Mouse (Mus musculus) cerebellum, adult 11 months (tissue): ENCODE results near the gene Prrxl1.
A peak's percentile ranks its signal among the peaks of the same experiment; 100 is the strongest.

Experiments used
- DNase-seq: peaks from one replicate; pipeline ENCODE4 v3.0.0; 2022

Prrxl1 gene

DNA sequence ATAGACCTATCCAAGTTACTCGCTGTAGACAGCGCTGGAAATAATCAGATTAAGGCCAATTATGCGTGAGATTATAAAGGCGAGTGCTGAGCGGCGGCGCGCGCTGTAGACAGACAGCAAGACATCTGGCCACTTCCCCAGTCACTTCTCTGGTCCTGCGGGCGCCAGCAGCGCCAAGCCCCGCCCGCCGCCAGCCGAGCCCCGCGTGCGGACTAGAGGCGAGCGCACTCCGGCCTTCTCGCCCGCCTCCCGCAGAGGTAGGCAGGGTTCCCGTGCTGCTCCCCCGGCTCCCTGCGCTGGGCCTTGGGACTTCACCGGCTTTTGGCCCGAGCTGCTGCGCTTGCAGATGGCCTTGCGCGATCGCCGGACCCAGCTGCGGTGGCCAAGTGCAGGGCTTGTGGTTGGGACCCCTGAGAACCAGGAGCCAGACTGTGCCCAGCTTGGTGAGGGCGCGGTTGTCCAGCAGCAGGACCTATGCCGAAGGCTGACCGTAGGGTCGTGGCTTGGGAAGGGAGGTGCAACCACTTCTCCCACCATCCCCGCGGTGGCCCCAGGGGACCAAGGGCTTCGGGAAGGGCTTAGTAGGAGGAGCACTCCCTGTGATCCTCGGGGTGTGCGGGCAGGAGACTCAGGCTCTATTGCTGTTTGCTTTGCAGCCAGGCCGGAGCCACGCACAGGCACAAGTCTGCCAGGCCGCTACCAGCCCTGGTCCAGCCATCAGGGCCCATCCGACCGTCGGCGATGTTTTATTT lies at the start of gene Prrxl1:
Gene Prrxl1 (plus strand): TSS at position 118 of the 752 bp plus-strand sequence.
- DNase-seq = no peak

DNA sequence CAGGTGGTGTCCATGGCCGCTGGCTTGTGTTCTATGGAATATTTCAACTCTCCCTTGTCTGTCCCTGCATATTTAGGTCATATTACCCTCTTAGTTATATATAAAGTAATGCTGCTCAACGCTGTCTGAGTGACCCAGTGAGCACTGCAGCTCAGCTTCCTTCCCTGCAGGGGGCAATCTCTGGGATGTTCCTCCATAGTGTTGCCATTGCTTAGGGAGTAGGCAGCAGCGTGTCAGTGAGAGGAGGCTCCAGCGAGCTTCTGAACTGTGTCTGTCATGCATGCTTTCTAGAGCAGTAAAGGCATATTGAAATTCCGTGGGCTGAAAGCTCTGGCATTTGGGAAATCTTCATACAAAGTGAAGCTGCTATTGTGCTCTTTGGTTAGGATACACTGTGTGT lies 47.4 kb upstream of the Prrxl1 start:
- DNase-seq = no peak

DNA sequence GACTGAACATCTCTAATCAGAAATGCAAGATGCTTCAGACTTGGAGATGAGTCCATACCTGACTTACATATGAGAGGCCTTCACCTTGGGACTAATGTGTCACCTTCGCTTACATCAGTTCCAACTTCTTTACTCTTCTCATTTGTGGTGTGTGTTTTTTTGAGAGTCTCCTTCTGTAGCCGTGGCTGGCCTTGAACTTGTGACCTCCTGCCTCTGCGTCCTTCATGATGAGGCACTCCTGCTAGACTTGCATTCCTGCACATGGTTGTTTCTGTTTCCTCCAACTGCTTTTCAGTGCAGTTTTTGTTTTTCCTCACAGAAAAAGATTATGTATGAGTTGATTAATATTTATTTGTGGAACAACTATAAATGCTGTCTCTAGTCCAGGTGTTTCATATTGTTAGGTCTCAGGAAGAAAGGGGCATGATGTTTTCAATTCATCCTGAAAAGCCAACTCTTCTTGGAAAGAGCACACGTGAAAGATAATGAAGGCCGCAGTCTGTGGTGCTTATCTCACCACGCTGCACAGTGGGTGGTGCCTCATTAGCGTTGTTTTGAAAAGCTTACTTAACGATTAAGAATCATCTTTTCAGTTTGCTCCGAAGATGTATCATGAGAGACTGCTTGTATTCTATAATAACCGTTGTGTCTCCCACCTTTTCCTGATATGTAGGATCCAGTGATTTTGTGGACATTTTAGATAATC lies 45.9 kb upstream of the Prrxl1 start:
- DNase-seq = no peak

DNA sequence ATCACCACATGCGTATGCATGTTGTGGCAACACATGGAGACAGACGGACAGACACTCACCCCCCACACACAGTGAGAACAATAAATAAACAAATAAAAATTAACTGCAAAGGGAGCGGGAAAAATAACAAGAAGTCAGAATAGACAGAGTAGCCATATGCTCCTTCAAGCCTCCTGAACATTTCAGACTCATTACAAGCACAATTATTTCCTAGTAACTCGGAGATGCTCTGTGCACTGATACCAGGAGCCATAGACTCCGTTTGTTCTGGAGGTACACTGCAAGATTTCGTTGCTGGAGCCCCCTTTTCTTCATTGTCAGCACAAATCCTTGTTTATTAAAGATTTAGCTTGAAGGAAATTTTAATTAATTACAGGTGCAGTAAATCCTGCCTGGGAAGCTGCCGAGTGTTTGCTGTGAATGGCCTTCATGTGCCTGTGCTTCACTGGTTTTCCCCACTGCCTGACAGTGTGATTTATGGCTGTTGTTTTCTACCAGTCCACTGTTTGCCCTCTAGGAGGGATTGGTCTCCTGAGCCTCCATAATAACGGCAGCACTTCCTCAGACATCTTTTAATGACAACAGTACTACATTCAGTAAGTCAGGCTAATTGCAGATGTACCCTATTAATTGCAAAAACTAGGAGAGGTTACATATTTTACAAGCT lies 44.2 kb upstream of the Prrxl1 start:
- DNase-seq = no peak

DNA sequence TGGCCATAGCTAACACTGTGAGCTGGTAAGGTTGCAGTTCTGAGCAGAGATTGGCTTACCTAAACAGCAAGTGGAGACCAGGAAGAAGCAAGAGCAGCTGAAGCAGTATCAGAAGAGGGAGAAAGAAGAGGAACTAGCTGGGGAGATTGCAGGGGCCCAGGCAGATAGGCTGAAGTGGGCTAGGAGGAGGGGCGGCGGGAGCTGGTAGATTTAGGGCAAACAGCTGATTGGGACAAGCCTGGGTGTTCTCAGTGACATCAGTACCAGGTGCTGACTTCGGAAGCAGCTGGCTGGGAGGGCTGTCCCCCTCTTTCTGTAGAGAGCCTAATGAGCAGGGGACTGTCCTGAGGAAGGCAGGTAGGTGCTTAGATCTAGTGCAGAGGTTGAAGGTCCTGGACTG lies 37.8 kb upstream of the Prrxl1 start:
- no peak for DNase-seq

DNA sequence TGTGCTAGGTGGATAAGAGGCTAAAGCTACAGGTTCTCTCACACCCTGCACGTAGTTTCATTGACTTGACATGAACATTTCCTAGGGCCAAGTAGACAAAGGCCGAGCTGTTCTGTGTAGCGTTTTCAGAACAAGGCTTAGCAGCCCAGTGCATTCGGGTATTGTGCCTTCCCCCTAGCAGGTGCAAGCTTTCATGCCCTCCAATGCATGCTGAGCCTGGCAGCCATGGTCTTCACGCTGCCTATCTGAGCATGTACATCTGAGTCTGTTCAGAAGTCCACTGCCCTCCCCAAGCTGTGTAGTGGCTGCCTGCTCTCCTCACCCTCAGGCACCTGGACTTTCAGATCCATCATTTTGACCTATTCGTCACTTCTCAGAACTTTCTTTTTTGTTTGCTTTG lies 35.5 kb upstream of the Prrxl1 start:
- DNase-seq = no peak

DNA sequence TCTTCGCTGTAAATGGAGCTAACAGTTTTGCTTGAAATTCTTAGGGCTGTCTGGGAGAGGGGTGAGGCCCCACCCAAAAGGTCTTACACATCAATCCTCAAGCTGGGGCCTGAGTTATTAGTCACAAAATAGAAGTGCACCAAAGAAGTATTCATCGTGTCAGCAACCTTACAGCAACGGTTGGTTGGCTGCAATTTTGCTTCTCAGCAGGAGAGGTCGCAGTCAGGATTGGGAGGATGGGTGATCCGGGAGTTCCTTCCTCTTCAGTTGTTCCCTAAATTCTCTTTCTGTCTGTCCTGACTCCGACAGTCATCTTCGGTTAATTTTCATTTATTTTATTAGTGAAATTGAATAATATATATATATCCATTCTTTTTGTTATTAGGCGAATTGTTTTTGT lies 26.7 kb upstream of the Prrxl1 start:
- DNase-seq = no peak

DNA sequence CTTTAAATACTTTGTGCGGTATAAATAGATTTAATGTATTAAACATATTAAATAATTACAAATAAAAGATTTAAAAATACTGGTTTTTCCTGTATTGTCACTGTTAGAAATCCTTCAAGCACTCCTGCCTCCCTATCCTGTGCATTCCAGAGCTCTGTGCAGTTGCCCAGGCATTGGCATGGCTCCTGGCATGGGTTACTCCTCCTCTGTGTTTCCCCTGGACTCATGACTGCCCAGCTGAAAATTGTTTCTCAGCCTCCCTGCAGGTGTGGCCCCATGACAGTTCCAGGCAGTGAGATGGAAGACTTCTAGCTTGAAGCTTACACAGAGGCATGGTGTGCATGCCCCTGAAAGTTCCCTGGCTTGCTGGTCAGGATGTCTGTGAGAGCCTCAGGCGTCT lies 20.8 kb upstream of the Prrxl1 start:
- DNase-seq = no peak

DNA sequence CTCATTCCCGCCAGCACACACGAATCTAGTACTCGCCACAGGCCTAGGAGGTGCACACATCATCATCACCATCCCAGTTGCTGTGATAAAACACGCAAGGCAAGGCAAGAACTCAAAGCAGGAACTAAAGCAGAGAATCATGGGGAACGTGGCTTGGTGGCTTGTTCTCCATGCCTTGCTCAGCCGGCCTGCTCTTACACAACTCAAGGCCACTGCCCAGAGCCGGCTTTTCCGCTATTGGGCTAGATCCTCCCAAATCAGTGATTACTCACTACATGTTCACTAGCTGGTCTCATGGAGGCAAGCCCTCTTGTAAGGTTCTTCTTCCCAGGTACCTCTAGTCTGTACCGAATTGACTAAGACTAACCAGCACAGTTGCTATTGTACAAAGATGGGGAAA lies 15.5 kb upstream of the Prrxl1 start:
- DNase-seq = no peak

DNA sequence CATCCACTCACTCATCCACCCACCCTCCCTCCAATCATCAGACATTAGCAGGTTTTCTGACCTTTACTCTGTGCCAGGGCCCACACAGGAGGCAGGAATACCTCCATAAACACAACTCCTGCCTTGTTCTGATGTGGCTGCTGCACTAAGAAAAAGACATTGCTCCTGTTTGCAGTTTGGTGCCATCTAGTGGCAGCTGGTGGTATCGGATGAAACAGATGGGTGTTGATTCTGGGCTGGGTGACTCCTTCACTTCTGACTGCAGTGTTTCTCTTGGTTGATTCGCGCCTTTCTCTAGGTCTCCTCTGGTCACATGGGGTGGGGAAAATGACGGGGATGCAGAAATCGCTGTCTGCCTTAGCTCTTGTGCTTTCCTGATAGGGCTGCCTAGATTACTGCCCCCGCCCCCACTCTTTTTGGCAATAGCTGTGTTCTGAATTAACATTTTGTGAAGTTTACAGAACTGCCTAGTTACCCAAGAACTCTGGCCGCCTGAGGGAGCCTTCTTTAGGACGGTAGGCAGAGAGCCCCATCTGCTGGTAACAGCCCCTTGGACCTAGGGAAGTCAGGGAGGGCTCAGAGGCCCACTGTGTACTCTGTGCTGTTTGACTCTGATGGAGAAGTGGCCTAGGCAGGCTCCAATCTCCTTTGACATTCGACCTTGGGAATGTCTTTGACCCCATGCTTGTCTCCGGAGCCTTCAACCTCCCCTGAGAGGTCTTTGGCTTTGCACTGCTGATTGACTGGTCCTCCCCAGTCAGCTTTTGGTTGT lies 12.0 kb upstream of the Prrxl1 start:
- DNase-seq = peak; percentile 38

DNA sequence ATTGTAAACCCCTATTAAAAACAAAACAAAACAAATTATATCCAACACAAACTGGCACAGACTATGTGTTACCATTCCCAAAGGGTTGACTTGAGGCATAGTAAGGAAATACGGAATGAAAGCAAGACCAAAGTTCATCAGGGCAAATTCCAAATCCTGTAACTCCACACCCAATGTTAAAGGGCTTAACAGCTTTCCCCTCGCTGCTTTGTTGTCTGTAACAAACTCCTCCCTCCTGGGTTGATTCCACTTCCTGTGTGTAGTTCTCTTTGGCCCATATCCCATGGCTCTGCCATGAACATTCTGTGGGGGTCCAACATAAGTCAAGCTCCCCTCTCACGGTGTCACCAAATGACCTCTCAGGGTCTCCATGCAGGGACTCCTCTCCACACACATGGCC lies 8.8 kb upstream of the Prrxl1 start:
- DNase-seq = no peak

DNA sequence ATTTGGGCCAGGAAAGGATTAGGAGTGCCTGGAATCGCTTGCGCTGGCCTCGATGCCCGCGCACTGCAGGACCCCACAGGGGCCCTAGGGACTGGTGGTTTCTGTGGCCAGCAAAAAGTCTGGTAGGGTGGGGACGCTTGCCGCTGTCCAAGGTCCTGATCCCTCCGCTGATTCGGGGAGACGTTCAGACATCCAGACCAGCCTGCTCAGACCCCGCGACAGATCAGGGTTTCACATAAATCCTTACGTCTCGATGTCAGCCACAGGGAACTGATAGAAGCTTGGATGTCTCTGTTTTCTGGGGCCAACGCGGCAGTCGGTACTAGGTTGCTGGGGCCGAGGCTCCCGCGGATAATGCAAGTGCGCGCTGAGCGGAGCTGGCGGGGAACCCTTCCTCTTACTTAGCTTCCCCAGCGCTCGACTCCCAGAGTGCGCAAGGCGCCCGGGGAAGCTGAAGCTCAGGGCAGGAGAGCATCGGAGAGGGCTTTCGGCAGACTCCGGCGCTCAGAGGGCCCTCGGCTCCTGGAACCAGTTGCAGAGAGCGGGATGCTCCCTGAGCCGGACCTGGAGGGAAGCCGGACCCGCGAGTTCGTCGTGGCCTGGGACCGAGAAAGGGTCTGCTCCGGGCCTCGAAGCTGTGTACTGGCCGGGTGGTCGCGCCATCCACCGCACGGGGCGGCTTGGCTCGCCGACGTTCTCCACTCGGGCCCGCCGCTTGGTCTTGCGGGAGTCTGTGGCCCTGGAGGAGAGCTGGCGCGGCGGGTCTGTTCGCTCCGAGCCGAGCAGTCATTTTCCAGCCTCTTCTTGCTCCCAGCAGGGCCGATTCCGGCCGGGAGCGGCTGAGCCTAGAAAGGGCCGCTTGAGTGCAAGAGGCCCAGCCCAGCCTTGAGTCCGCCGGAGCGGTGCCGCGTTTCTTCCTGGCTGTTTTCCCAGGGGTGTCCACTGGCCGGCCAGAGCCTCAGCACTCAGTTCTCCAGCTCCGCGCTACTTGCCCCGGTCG lies 1.7 kb upstream of the Prrxl1 start:
- no peak for DNase-seq

DNA sequence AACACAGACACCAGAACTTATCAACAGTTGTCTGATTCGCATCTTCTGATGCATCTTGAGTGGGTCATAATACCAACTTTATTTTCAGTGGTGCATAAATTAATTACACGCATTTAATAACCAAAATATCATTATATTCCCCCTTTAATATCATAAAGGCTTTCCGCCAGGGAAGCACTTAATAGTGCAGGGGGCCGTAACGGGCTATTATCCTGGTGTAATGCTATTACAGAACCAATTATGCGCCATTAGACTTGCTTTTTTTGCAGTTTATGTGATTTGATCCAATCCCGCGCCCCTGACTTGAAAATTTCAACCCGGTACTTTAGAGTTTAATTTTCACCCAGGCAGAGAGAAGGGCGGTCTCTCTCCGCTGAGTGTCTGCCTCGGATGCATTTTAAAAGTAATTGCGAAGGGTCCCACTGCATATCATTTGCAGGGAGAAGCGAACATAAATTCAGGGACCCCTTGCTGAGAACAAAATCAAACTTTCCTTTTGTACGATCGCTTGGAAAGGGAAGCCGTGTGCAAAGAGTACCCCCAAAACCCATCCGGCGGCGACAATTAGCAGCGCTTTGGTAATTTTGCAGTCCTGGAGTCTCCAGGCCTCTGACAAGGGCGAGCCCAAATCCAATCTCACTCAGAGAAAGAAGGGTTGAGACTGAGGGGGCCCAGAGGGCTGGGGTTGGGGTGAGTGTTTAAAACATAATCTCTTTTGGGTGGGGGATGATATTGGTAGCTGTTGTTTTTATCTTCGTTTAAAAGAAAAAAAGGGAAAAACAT lies 579 bp upstream of the Prrxl1 start:
- DNase-seq = no peak

DNA sequence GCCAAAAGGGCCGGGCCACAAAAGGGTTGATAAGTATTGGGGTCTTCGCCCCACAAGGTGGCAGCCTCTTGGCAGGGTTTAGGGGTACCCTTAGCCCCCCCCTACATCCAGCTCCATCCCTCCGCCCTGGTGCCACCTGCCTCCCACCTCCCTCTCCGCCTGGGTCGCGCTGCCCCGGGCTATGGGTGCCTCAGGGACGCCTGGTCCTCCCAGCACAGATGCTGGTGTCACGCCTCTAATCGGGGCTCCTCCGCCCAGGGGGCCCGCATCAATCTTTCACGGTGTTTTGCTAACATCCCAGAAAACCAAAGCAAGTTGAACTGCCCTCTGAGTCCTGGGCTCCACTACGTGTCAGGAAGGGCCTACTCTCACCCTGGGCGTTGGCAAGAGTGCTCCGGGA lies 903 bp downstream of the Prrxl1 start:
- no peak for DNase-seq

DNA sequence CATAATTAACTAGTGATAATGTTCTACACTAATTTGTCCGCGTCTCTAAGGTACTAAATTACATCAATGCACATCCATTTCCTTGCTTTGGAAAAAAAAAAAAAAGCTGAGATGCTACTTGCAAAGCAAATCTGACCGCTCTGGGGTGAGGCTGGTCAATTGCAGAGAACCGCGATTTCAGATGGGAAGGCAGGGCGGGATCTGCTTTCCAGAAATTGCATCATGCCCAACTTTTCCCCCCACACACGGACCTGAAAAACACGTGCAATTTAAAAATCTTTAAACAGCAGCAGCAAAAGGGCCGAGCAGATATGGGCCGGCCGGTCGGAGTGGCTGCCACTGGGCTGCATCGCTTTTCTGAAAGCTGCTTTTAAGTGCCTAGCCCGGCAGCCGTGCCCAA lies 6.3 kb downstream of the Prrxl1 start:
- DNase-seq = no peak

DNA sequence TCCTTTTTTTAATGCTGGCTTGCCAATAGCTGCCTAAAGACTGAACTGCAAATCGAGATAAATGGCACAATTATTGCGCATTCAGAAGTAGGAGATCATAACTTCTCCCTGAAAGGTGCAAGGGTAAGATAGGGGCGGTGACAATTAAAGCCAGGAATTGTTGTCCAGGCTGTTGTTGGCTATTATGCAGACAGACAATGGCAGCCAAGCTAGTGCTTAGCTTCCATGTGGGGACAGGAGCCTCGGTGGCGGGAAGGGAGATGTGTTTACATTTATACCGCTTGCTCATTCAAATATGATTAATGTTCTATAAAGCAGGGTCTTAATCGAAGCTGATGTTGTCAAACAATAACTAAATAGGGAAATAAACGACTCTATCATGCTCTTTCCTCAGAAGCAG lies 7.1 kb downstream of the Prrxl1 start:
- DNase-seq = no peak

DNA sequence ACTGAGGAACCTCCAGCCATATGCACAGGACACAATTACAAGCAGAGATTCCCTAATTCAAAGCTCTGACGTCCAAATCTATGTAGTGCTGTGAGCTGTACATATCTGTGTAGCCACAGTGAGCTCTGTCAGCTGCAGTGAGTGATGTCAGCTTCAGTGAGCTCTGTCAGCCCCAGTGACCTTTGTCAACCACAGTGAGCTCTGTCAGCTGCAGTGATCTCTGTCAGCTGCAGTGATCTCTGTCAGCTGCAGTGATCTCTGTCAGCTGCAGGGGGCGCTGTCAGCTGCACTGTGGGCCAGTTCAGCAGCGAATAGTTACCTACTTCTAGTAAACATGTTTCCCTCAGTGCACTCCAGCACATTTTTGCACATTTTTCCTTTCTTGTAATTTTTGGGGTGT lies 10.2 kb downstream of the Prrxl1 start:
- no peak for DNase-seq

DNA sequence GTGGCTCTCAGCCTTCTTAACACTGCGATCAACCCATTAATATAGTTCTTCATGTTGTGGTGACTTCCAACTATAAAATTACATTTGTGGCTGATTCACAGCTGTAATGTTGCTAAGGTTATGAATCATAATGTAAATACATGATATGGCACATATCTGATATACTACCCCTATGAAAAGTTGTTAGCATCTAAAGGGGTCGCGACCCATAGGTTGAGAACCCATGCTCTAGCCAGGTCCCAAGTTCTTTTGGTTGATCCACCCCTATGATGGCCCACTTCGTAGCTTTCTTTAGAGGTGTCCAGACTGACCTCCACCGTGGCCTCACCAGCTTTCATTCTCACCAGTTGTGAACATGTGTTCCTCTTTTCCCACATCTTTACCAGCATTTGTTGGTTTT lies 18.0 kb downstream of the Prrxl1 start:
- DNase-seq = no peak

DNA sequence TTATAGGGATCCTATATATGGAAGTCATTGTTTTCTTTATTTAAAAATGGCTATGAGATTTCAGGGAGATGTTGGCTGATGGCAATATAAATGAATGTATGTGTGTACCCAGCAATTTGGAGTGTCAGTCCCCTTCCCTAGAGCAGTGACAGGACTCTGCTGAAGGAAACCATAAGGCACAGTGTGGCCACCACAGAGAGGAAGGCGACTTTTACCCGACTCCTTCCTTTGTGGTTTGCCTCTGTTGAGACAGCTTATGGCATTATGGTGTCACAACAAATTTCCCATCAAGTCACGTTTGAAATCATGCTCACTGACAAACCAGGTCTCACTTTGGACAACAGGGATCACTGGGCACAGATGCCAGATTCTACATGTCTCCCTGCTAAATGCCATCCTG lies 25.0 kb downstream of the Prrxl1 start:
- DNase-seq = no peak

DNA sequence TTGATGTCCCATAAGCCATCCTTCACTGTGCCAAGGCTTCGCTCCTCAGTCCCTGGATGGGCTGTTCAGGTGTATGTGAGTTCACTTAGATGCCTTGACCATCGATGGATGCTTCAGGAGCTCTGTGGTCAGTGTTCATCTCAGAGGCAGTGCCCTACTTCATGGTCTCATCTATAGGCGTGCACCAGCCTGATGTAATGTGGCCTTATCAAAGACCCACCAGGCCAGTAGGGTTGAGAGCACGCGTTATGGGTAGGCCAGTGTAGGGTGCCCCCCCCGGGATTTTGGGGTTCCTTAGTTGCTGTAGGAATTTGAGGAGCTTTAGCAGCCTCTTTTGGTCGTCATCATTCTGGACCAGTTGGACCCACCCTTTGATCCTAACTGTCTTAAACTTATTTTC lies 25.6 kb downstream of the Prrxl1 start:
- no peak for DNase-seq

DNA sequence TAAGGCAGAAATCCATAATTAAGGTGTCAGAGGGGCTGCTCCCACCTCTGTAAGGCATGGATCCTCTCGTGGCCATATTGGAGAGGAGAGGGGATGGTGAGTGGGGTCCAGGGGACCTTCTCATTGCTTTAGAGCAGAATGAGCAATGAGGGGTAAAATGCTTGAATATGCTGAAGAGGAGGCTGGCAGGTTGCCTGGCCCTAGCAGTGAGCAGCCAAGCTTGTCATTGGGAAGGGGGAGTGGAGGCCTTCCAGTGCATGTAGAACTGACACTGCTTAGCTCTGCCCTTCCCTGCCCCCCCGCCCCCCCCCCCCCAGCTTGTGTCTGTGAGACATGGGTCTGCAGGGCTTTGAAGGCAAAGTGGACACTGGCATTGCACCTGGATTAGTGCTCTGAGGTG lies 28.1 kb downstream of the Prrxl1 start:
- DNase-seq = no peak
